Mouse (Mus musculus): ENCODE measurements at regions not wholly inside any gene's neighbourhood (a gene's known extent, or its start where the extent isn't known, plus 50 kb on each side); places are given as distances from the start of the nearest gene placed in this dataset.

GRCm38 (mm10) chr3:52534118-52534517 lies 266.0 kb downstream of the Foxo1 start:
- TF ChIP-seq POLR2A (IDR thresholded peaks at IDR 0.05; ENCODE audit: borderline replicate concordance, insufficient read depth, low read length) = no peak
- TF ChIP-seq CTCF (IDR thresholded peaks at IDR 0.05; ENCODE audit: borderline replicate concordance, insufficient read depth, low read depth, low read length) = no peak

All from cerebellum, adult 2 months (tissue).